Mouse (Mus musculus) C2C12 (cell line): Measurements from ENCODE around the gene Prex1.

ENCODE experiments used
- FOSL1 ChIP-seq: IDR thresholded peaks from one replicate; pipeline ENCODE4 v1.8.0; 2011; ENCODE audit warnings: mild to moderate bottlenecking, low read length; ENCODE audit not compliant: poor library complexity, insufficient read depth, severe bottlenecking
- MYOD1 ChIP-seq: IDR thresholded peaks from one replicate; pipeline ENCODE4 v1.6.1; 2011; ENCODE audit warnings: low read depth; ENCODE audit not compliant: control insufficient read depth, insufficient read length

DNA sequence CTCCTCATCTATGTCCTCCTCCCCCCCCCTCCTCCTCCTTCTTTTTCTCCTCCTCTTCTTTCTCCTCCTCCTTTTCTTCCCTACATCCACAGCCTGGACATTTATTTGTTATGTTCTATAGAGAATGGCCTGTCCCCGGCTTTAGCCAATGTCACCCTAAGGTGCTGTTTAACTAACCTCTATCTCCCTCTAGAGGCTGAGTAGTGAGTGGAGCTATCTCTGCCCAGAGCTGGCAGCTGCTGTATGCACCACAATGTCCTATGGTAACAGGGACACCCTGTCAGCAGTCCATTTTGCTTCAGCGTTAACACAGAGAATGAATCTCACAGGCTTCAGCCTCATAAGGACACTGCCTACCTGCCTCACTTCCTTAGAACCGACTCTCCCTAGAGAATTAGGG, 129.1 kb downstream of the Prex1 start:
- TF ChIP-seq FOSL1 (no peak), MYOD1 (no peak)
